Mouse (Mus musculus): ENCODE results near the gene Pola2. TPM values are rescaled to one million over a fixed set of nuclear protein-coding genes. Genes with fewer than 3 reads are reported as not detected.

Gene Pola2
- total and polyA plus RNA-seq, 2 experiments from 2014 or later: 16.7 to 21.6 TPM

DNA sequence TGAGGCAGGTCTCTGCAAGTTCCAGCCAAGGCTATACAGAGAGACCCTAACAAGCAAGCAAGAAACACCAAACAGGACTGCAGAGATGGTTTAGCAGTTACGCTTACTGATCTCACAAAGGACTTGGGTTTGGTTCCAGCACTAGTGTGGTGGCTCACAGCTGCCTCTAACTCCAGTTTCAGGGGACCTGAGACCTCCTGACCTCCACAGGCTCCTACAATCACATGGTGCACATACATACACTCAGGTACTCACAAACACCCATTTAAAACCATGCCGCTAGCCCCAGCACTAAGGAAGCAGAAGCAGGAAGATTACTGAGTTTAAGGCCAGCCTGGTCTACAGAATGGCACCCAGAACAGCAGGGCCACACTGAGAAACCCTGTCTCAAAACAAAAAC lies 802 bp upstream of the Pola2 start:
- Histone ChIP-seq H3K9me3 (ENCODE audit: low read length) (no peaks in the 10 kb centered on the region), H3K27me3 (ENCODE audit: insufficient read depth, low read length) (no peaks in the 10 kb centered on the region), H3K9ac (replicated peaks; ENCODE audit: low read length, poor library complexity, severe bottlenecking) (no peak overlapping the region)

DNA sequence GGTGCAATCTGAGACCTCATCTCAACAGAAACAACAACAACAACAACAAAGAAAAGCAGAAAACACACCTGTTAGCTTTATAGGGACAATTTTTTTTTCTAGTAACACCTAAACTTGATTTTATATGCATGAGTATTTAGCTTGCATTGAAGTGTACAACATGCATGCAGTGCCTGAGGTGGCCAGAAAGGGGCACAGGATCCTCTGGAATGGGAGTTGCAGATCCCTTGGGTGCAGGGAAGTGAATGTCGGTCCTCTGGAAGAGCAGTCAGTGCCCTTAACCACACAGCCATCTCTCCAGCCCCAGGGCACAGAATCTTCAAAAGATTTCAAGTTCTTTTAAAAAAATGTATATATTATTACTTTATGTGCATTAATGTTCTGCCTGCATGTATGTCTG lies 1.4 kb downstream of the Pola2 start:
- H3K9me3 ChIP-seq (ENCODE audit: low read length): no peaks in the 10 kb centered on the region
- no peak for ATAC-seq (ENCODE audit: low FRiP score)
- H3K4me2 ChIP-seq (ENCODE audit: low read depth, low read length, poor library complexity, severe bottlenecking): no peak overlapping the region; the same call in 1 of the 2 replicates
- peak overlapping the region; percentile 65; the same call in 1 of the 2 replicates for H3K4me3 ChIP-seq (ENCODE audit: low read depth, low read length)
- 20% methylated on average over 1 of the region's 1 CpGs for WGBS
- H3K36me3 ChIP-seq (ENCODE audit: insufficient read depth, low read length): peaks cover 6% of the 10 kb centered on the region; the same call in 1 of the 2 replicates
- DNase-seq (ENCODE audit: low spot score): no peak
- H3K4me1 ChIP-seq (ENCODE audit: insufficient read depth, low read length): no peaks in the 10 kb centered on the region
- H3K27me3 ChIP-seq (ENCODE audit: insufficient read depth, low read length): no peaks in the 10 kb centered on the region
- TF ChIP-seq CTCF (IDR thresholded peaks at IDR 0.05): peak; percentile 23; the same call in 1 of the 2 replicates
- no peak overlapping the region for H3K9ac ChIP-seq (replicated peaks; ENCODE audit: low read length, poor library complexity, severe bottlenecking)
- no peak overlapping the region for H3K27ac ChIP-seq (ENCODE audit: low read depth, low read length)

More for the DNA sequence above, 802 bp upstream of the Pola2 start:
- H3K36me3 ChIP-seq (ENCODE audit: insufficient read depth, low read length): no peaks in the 10 kb centered on the region
- WGBS: 78% methylated on average over 2 of the region's 2 CpGs
- H3K27ac ChIP-seq (ENCODE audit: low read depth, low read length): no peak overlapping the region
- no peak for DNase-seq (ENCODE audit: low spot score)
- ATAC-seq (ENCODE audit: low FRiP score): no peak
- H3K4me2 ChIP-seq (ENCODE audit: low read depth, low read length, poor library complexity, severe bottlenecking): peak overlapping the region; percentile 93
- no peak for TF ChIP-seq CTCF (IDR thresholded peaks at IDR 0.05)
- peak overlapping the region; percentile 65; the same call in 1 of the 2 replicates for H3K4me3 ChIP-seq (ENCODE audit: low read depth, low read length)
- H3K4me1 ChIP-seq (ENCODE audit: insufficient read depth, low read length): no peaks in the 10 kb centered on the region

DNA sequence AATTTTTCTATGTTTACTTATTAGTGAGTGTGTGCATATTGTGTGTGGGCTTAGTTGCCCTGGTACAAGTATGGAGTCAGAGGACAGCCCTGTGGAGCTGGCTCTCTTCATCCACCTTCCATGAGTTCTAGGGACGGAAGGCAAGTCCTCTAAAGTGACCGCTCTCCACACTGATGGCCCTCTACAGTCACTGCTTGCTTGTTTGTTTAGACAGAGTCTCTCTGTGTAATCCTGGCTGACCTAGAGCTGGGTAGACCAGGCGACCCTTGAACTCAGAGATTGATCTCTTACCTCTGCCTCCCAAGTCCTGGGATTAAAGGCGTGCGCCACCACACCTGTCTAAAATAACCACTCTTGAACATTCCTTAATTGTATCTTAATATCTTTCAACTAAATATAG lies 6.6 kb downstream of the Pola2 start:
- 90% methylated on average over 5 of the region's 5 CpGs for WGBS
- TF ChIP-seq CTCF (IDR thresholded peaks at IDR 0.05): no peak
- Histone ChIP-seq H3K4me3 (ENCODE audit: low read depth, low read length) (no peak overlapping the region), H3K4me2 (ENCODE audit: low read depth, low read length, poor library complexity, severe bottlenecking) (no peak overlapping the region), H3K9ac (replicated peaks; ENCODE audit: low read length, poor library complexity, severe bottlenecking) (no peak overlapping the region), H3K9me3 (ENCODE audit: low read length) (no peaks in the 10 kb centered on the region), H3K36me3 (ENCODE audit: insufficient read depth, low read length) (peaks cover 10% of the 10 kb centered on the region; the same call in 1 of the 2 replicates), H3K4me1 (ENCODE audit: insufficient read depth, low read length) (no peaks in the 10 kb centered on the region), H3K27me3 (ENCODE audit: insufficient read depth, low read length) (no peaks in the 10 kb centered on the region), H3K27ac (ENCODE audit: low read depth, low read length) (no peak overlapping the region)
- no peak for ATAC-seq (ENCODE audit: low FRiP score)
- DNase-seq (ENCODE audit: low spot score): no peak

DNA sequence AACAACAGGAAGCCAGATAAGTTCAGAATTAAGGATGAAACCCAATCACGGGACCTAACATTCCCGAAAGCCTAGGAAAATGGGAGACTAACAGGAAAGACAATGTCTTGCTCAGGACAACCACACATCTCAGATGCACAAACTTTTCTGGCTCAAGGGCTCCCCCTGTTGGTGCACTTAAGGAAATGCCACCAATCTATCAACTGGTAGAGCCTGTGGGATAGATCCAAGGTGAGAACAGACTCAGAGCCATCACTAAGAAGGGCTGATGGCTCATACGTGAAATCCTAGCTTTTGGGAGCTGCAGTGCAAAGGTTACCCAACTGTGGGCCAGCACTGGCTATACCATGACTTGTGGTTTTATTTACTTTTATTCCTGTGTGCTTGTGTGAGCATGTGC lies 7.3 kb downstream of the Pola2 start:
- Histone ChIP-seq H3K4me3 (ENCODE audit: low read depth, low read length) (no peak overlapping the region), H3K4me2 (ENCODE audit: low read depth, low read length, poor library complexity, severe bottlenecking) (no peak overlapping the region), H3K4me1 (ENCODE audit: insufficient read depth, low read length) (no peaks in the 10 kb centered on the region), H3K9me3 (ENCODE audit: low read length) (no peaks in the 10 kb centered on the region), H3K36me3 (ENCODE audit: insufficient read depth, low read length) (peaks cover 14% of the 10 kb centered on the region; the same call in 1 of the 2 replicates), H3K27me3 (ENCODE audit: insufficient read depth, low read length) (no peaks in the 10 kb centered on the region), H3K27ac (ENCODE audit: low read depth, low read length) (no peak overlapping the region), H3K9ac (replicated peaks; ENCODE audit: low read length, poor library complexity, severe bottlenecking) (no peak overlapping the region)
- TF ChIP-seq CTCF (IDR thresholded peaks at IDR 0.05): peak; percentile 85
- ATAC-seq (ENCODE audit: low FRiP score) (no peak), DNase-seq (ENCODE audit: low spot score) (peak; percentile 80)
- 24% methylated on average over 3 of the region's 3 CpGs for WGBS

DNA sequence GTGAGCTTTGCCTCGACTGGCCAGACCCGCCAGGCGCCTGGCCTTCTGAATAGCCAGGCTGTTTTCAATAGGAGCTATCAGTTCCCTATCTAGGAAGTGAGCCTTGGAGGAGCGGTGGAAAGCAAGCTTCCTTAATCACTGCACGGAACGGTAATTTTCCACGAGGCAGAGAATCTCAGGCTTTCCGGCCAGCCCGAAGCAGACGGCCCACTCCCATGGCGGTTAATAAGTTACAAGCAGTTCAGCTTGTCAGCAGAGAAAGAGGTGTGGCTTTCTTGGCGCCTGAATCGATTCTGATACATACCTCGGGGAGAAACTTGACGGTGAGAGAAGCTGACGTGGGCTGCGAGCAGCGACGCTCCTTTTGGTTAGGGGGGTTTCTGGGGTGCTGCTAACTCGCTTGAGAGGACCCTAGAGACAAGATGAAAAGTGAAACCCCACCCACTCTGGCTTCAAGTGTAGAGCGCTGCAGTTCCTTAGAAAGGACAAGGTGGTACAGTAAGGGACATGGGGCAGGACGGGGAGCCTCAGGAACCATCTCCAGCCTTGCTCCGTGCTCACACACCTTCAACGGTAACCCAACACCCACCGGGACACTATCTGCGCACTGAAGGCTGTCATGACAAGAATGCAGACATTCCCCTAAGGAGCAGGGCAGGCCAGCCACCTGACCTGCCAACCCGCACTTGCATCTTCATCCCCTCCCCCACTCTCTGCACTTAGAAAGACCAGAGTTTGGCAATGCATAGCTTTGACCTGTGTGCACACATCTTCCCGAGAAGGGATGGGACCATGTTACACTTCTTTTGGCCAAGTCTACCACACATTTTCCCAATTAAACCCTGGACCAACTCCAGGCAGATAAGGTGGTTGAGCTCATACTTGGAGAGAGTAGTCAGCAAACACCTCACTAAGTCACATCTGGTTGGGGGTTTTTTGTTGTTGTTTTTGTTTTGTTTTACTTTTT lies 8.0 kb downstream of the Pola2 start:
- Histone ChIP-seq H3K27ac (ENCODE audit: low read depth, low read length) (no peak overlapping the region), H3K36me3 (ENCODE audit: insufficient read depth, low read length) (peaks cover 17% of the 10 kb centered on the region; the same call in 1 of the 2 replicates), H3K9me3 (ENCODE audit: low read length) (no peaks in the 10 kb centered on the region), H3K27me3 (ENCODE audit: insufficient read depth, low read length) (no peaks in the 10 kb centered on the region), H3K4me3 (ENCODE audit: low read depth, low read length) (no peak overlapping the region), H3K9ac (replicated peaks; ENCODE audit: low read length, poor library complexity, severe bottlenecking) (no peak overlapping the region), H3K4me2 (ENCODE audit: low read depth, low read length, poor library complexity, severe bottlenecking) (no peak overlapping the region), H3K4me1 (ENCODE audit: insufficient read depth, low read length) (no peaks in the 10 kb centered on the region)
- 93% methylated on average over 28 of the region's 28 CpGs for WGBS
- DNase-seq (ENCODE audit: low spot score) (no peak), ATAC-seq (ENCODE audit: low FRiP score) (no peak)
- TF ChIP-seq CTCF (IDR thresholded peaks at IDR 0.05): no peak

DNA sequence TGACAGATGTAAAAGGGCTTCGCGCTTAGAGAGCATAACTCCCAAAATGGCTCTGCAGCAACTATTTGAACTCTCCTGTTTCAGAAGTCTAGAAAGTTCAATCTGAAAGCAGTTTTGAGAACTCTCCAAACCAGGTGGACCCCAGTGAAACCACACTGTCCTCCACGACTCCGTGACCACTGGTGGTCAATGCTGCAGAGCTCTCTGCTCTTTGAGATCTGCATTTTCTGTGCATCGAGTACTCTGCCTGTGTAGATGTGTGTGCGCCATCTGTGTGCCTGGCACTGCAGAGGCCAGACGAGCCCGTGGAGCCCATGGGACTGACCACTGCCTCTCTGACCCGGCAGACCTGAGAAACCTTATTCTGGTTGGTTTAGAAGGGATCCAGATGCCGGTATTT lies 9.1 kb downstream of the Pola2 start:
- H3K4me2 ChIP-seq (ENCODE audit: low read depth, low read length, poor library complexity, severe bottlenecking): no peak overlapping the region
- no peaks in the 10 kb centered on the region for H3K4me1 ChIP-seq (ENCODE audit: insufficient read depth, low read length)
- H3K36me3 ChIP-seq (ENCODE audit: insufficient read depth, low read length): peaks cover 28% of the 10 kb centered on the region
- no peak overlapping the region for H3K9ac ChIP-seq (replicated peaks; ENCODE audit: low read length, poor library complexity, severe bottlenecking)
- H3K27ac ChIP-seq (ENCODE audit: low read depth, low read length): no peak overlapping the region
- DNase-seq (ENCODE audit: low spot score) (no peak), ATAC-seq (ENCODE audit: low FRiP score) (no peak)
- no peak overlapping the region for H3K4me3 ChIP-seq (ENCODE audit: low read depth, low read length)
- H3K9me3 ChIP-seq (ENCODE audit: low read length): no peaks in the 10 kb centered on the region
- no peak for TF ChIP-seq CTCF (IDR thresholded peaks at IDR 0.05)
- 94% methylated on average over 10 of the region's 10 CpGs for WGBS
- no peaks in the 10 kb centered on the region for H3K27me3 ChIP-seq (ENCODE audit: insufficient read depth, low read length)
